Mouse (Mus musculus) lung, postnatal 4 days (tissue): ENCODE measurements around the gene Ins2.
A peak's percentile ranks its signal among the peaks of the same experiment; 100 is the strongest.

ENCODE experiments used
- DNase-seq, 2 experiments: peaks; one replicate each; pipeline ENCODE4 v3.0.0; 2021

Gene Ins2

GRCm38 (mm10) chr7:142743281-142743680 is at the start of gene Ins2:
Ins2 (minus strand) TSS chr7:142743381.
- no peak for DNase-seq

- no peak for DNase-seq
Measured at GRCm38 (mm10) chr7:142792650-142793275, 49.6 kb upstream of the Ins2 start.

GRCm38 (mm10) chr7:142789667-142790066 is 46.5 kb upstream of the Ins2 start:
- no peak for DNase-seq

- DNase-seq = peak in 1 of 2 experiments; percentile 6
Measured at GRCm38 (mm10) chr7:142737772-142738171, 5.4 kb downstream of the Ins2 start.

GRCm38 (mm10) chr7:142736943-142737490 is 6.2 kb downstream of the Ins2 start:
- peak in 1 of 2 experiments; percentile 38 for DNase-seq

GRCm38 (mm10) chr7:142725973-142726372 is 17.2 kb downstream of the Ins2 start:
- no peak for DNase-seq

GRCm38 (mm10) chr7:142720725-142721124 is 22.5 kb downstream of the Ins2 start:
- peak in 1 of 2 experiments; percentile 14 for DNase-seq

- DNase-seq = peak; percentile 18 to 59
Measured at GRCm38 (mm10) chr7:142714783-142715498, 28.2 kb downstream of the Ins2 start.

- peak in 1 of 2 experiments; percentile 20 for DNase-seq
Measured at GRCm38 (mm10) chr7:142706873-142707272, 36.3 kb downstream of the Ins2 start.

GRCm38 (mm10) chr7:142699334-142699860 is 43.8 kb downstream of the Ins2 start:
- DNase-seq = no peak

- DNase-seq = no peak
Measured at GRCm38 (mm10) chr7:142678611-142679010, 64.6 kb downstream of the Ins2 start.

GRCm38 (mm10) chr7:142675644-142676043 is 67.5 kb downstream of the Ins2 start:
- peak in 1 of 2 experiments; percentile 63 for DNase-seq

GRCm38 (mm10) chr7:142675141-142675540 is 68.0 kb downstream of the Ins2 start:
- no peak for DNase-seq

- peak in 1 of 2 experiments; percentile 50 for DNase-seq
Measured at GRCm38 (mm10) chr7:142672120-142672519, 71.1 kb downstream of the Ins2 start.

GRCm38 (mm10) chr7:142671067-142671466 is 72.1 kb downstream of the Ins2 start:
- DNase-seq = no peak

- no peak for DNase-seq
Measured at GRCm38 (mm10) chr7:142669751-142670625, 73.2 kb downstream of the Ins2 start, which contains the start of gene Gm49394. Gm49394 (minus strand) TSS chr7:142669942.

GRCm38 (mm10) chr7:142668328-142668727 is 74.9 kb downstream of the Ins2 start:
- no peak for DNase-seq

GRCm38 (mm10) chr7:142667521-142667920 is 75.7 kb downstream of the Ins2 start:
- no peak for DNase-seq

GRCm38 (mm10) chr7:142666659-142667058 is 76.5 kb downstream of the Ins2 start, which contains the start of gene Igf2:
Igf2 (minus strand) TSS chr7:142666816.
- DNase-seq = peak in 1 of 2 experiments; percentile 31

- no peak for DNase-seq
Measured at GRCm38 (mm10) chr7:142666109-142666508, 77.1 kb downstream of the Ins2 start.

- no peak for DNase-seq
Measured at GRCm38 (mm10) chr7:142665364-142665763, 77.8 kb downstream of the Ins2 start.

- no peak for DNase-seq
Measured at GRCm38 (mm10) chr7:142664465-142665029, 78.6 kb downstream of the Ins2 start.
